Mouse (Mus musculus) bone marrow, adult 2 months (tissue): Measurements from ENCODE around the gene Anxa8. TPM values are rescaled to one million over a fixed set of nuclear protein-coding genes. Genes with fewer than 3 reads are reported as not detected.

Experiments
- H3K27ac ChIP-seq: fragments of 200-500 bp; 2 replicates; pipeline ENCODE4 v1.5.1; 2012; ENCODE audit warnings: low read depth, mild to moderate bottlenecking, control low read depth, inconsistent platforms, low read length; ENCODE audit not compliant: control insufficient read depth, poor library complexity, insufficient read depth
- H3K4me1 ChIP-seq: fragments of 200-500 bp; 2 replicates; pipeline ENCODE4 v1.6.1; 2011; ENCODE audit warnings: low read length; ENCODE audit not compliant: control insufficient read depth, insufficient read depth
- H3K4me3 ChIP-seq: fragments of 200-500 bp; replicated peaks from 2 replicates; pipeline ENCODE3; 2011; ENCODE audit warnings: mild to moderate bottlenecking, low read depth, low read length, control low read depth; ENCODE audit not compliant: control insufficient read depth
- CTCF ChIP-seq: fragments of 200-500 bp; IDR thresholded peaks from 2 replicates; pipeline ENCODE4 v1.5.1; 2011; ENCODE audit warnings: low read length, control low read depth; ENCODE audit not compliant: control insufficient read depth, insufficient read depth
- POLR2A ChIP-seq: fragments of 200-500 bp; IDR thresholded peaks from 2 replicates; pipeline ENCODE4 v1.6.1; 2011; ENCODE audit warnings: low read depth, mild to moderate bottlenecking, control low read depth, low read length, borderline replicate concordance; ENCODE audit not compliant: control insufficient read depth
- WGBS: fragments of 180-500 bp; shearing (Covaris S2); methylation state at CpG from one replicate; pipeline ENCODE4 v1.1.7; 2018; 5-methylcytosine and 5-hydroxymethylcytosine counted together
- polyA plus RNA-seq: library from polyadenylated mRNA; stranded (reverse); fragments of >200 nt; gene quantifications from 2 replicates; pipeline ENCODE4 v1.2.4, GENCODE M21; 2011; ENCODE audit warnings: low replicate concordance; ENCODE audit not compliant: missing spikeins, insufficient read depth, insufficient read length

The Anxa8 gene
- polyA plus RNA-seq, 1 experiment: 2.0 TPM

- TF ChIP-seq POLR2A (no peak), CTCF (no peak)
- 75% methylated on average over 4 of the region's 4 CpGs for WGBS
- H3K27ac ChIP-seq: no peak overlapping the region
- H3K4me3 ChIP-seq: no peak overlapping the region
- H3K4me1 ChIP-seq: no peaks in the 10 kb centered on the region
Observed at GRCm38 (mm10) chr14:34121691-34122090, 35.9 kb downstream of the Anxa8 start.

- no peak overlapping the region for H3K4me3 ChIP-seq
- TF ChIP-seq CTCF (no peak), POLR2A (no peak)
- no peaks in the 10 kb centered on the region for H3K4me1 ChIP-seq
- WGBS: 73% methylated on average over 6 of the region's 6 CpGs
- H3K27ac ChIP-seq: no peak overlapping the region
Observed at GRCm38 (mm10) chr14:34131216-34131615, 45.4 kb downstream of the Anxa8 start.

- no peak overlapping the region for H3K27ac ChIP-seq
- no peaks in the 10 kb centered on the region for H3K4me1 ChIP-seq
- H3K4me3 ChIP-seq: no peak overlapping the region
- no peak for TF ChIP-seq POLR2A
- TF ChIP-seq CTCF: no peak
Observed at GRCm38 (mm10) chr14:34135391-34135790, 49.6 kb downstream of the Anxa8 start.

- TF ChIP-seq POLR2A (no peak), CTCF (no peak)
- Histone ChIP-seq H3K4me1 (no peaks in the 10 kb centered on the region), H3K27ac (no peak overlapping the region), H3K4me3 (no peak overlapping the region)
- 85% methylated on average over 15 of the region's 15 CpGs for WGBS
Observed at GRCm38 (mm10) chr14:34139671-34140664, 54.2 kb downstream of the Anxa8 start.

GRCm38 (mm10) chr14:34142316-34142715, 56.5 kb downstream of the Anxa8 start:
- Histone ChIP-seq H3K4me3 (no peak overlapping the region), H3K27ac (no peak overlapping the region), H3K4me1 (no peaks in the 10 kb centered on the region)
- WGBS: 61% methylated on average over 1 of the region's 1 CpGs
- TF ChIP-seq CTCF (no peak), POLR2A (no peak)

GRCm38 (mm10) chr14:34142915-34143314, 57.1 kb downstream of the Anxa8 start:
- TF ChIP-seq POLR2A: no peak
- TF ChIP-seq CTCF: no peak

More at GRCm38 (mm10) chr14:34142915-34143314, 57.1 kb downstream of the Anxa8 start:
- Histone ChIP-seq H3K4me1 (no peaks in the 10 kb centered on the region), H3K27ac (no peak overlapping the region), H3K4me3 (no peak overlapping the region)
- WGBS: 88% methylated on average over 10 of the region's 10 CpGs

Other genes with a start within 250 kb of the Anxa8 start
- gene Gdf10, start 162.4 kb upstream of the Anxa8 start, polyA plus RNA-seq: 0.31 TPM in 1 of 2 replicates, not detected in the other
- not detected in 2 replicates for gene Gdf2, start 144.9 kb upstream of the Anxa8 start, polyA plus RNA-seq
- gene Rbp3, start 132.0 kb upstream of the Anxa8 start, polyA plus RNA-seq: not detected in 2 replicates
- not detected in 2 replicates for gene Zfp488, start 107.2 kb upstream of the Anxa8 start, polyA plus RNA-seq
- gene Gm30083, start 70.8 kb upstream of the Anxa8 start, polyA plus RNA-seq: not detected in 2 replicates
- not detected in 2 replicates for gene Gm5460, start 69.2 kb upstream of the Anxa8 start, polyA plus RNA-seq
- not detected in 2 replicates for gene Antxrl, start 33.3 kb upstream of the Anxa8 start, polyA plus RNA-seq
- gene A630023A22Rik, start 16.8 kb downstream of the Anxa8 start, polyA plus RNA-seq: not detected in 2 replicates
- not detected in 2 replicates for gene Npy4r, start 66.5 kb downstream of the Anxa8 start, polyA plus RNA-seq
- gene Gprin2, start 115.7 kb downstream of the Anxa8 start, polyA plus RNA-seq: not detected in 2 replicates
- gene Syt15, start 133.6 kb downstream of the Anxa8 start, polyA plus RNA-seq: 0.54 and 0.55 TPM in 2 replicates
- 0.45 and 1.5 TPM in 2 replicates for gene Shld2, start 224.5 kb downstream of the Anxa8 start, polyA plus RNA-seq
- 9.9 and 41.8 TPM in 2 replicates for gene Glud1, start 224.7 kb downstream of the Anxa8 start, polyA plus RNA-seq